Mouse (Mus musculus): ENCODE measurements around the gene Ubc. TPM values are rescaled to one million over a fixed set of nuclear protein-coding genes. Genes with fewer than 3 reads are reported as not detected.
A peak's percentile ranks its signal among the peaks of the same experiment; 100 is the strongest.

Gene Ubc
- total and polyA plus RNA-seq, 2 experiments, result 634 to 990 TPM

DNA sequence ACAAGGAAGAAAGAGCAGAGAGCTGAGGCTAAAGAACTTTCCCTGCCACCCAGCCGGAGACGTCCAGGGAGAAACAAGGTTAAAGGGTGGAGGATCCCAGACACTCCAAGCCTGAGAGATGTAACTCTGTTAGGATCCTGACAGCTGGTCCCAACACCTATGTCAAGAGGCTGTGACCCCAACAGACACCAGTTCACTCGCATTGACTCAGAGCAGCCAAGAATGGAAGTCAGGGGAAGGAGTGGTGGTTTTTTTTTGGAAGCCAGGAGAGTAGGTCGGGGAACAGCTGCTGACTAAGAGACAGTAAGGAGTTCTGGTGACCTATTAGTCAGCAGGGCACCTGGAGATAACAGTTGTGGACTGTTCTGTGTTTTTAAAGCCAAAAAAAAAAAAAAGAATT is 18.0 kb downstream of the Ubc start:
- Histone ChIP-seq H3K79me2 (ENCODE audit: control insufficient read depth, insufficient read depth, low read length) (no peaks in the 10 kb centered on the region), H3K27me3 (ENCODE audit: control insufficient read depth, insufficient read depth, low read length) (no peaks in the 10 kb centered on the region), H3K9ac (ENCODE audit: low read depth, low read length) (no peak overlapping the region), H3K36me3 (ENCODE audit: control insufficient read depth, insufficient read depth, low read length) (no peaks in the 10 kb centered on the region), H3K4me3 (ENCODE audit: insufficient read depth, low read depth, low read length) (no peak overlapping the region), H3K27ac (replicated peaks; ENCODE audit: insufficient read depth, low read depth, low read length) (no peak overlapping the region), H3K4me1 (ENCODE audit: control insufficient read depth, insufficient read depth, low read length) (no peaks in the 10 kb centered on the region)
- DNase-seq (ENCODE audit: extremely low read depth, low read depth, low spot score), result no peak
- TF ChIP-seq CTCF (IDR thresholded peaks at IDR 0.05; ENCODE audit: low read depth, low read length) (no peak), POLR2A (IDR thresholded peaks at IDR 0.05; ENCODE audit: extremely low read depth, insufficient read depth, low read length) (no peak)
- 78% methylated on average over 4 of the region's 4 CpGs for WGBS

DNA sequence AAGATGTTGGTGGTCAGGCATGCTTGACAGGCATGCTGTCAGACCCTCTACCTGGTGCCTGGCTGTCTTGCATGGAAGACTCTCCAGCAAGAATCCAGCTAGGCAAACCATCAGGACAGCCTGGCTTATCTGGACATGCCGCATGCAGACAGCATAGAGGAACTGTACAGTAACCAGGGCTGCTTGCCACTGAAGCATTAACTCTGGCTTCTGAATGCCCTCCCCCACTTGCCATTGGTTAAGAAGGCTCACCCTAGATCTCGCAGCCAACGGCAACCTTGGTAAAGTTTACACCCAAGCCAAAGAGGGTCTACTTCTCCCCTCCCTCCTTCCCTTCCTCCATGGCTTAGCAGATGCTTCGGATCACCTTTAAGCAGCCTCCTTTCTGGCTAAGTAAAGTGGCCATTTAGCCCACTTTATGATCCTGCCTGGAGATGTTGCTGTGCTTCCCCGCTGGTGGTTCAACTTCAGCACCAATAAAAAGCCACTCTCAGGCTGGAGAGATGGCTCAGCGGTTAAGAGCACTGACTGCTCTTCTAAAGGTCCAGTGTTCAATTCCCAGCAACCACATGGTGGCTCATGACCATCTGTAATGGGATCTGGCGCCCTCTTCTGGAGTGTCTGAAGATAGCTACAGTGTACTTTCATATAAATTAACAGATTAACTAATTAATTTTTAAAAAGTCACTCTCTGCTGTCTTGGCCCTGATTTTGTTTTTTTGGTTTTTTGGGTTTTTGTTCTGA is 18.9 kb downstream of the Ubc start:
- 85% methylated on average over 7 of the region's 7 CpGs for WGBS
- H3K4me1 ChIP-seq (ENCODE audit: control insufficient read depth, insufficient read depth, low read length), result no peaks in the 10 kb centered on the region
- no peak overlapping the region for H3K9ac ChIP-seq (ENCODE audit: low read depth, low read length)
- H3K27ac ChIP-seq (replicated peaks; ENCODE audit: insufficient read depth, low read depth, low read length), result no peak overlapping the region
- H3K79me2 ChIP-seq (ENCODE audit: control insufficient read depth, insufficient read depth, low read length), result no peaks in the 10 kb centered on the region
- H3K27me3 ChIP-seq (ENCODE audit: control insufficient read depth, insufficient read depth, low read length), result no peaks in the 10 kb centered on the region
- no peak for DNase-seq (ENCODE audit: extremely low read depth, low read depth, low spot score)
- no peak overlapping the region for H3K4me3 ChIP-seq (ENCODE audit: insufficient read depth, low read depth, low read length)
- no peaks in the 10 kb centered on the region for H3K36me3 ChIP-seq (ENCODE audit: control insufficient read depth, insufficient read depth, low read length)
- TF ChIP-seq POLR2A (IDR thresholded peaks at IDR 0.05; ENCODE audit: extremely low read depth, insufficient read depth, low read length), result no peak
- peak; percentile 12; the same call in 1 of the 2 replicates for TF ChIP-seq CTCF (IDR thresholded peaks at IDR 0.05; ENCODE audit: low read depth, low read length)

DNA sequence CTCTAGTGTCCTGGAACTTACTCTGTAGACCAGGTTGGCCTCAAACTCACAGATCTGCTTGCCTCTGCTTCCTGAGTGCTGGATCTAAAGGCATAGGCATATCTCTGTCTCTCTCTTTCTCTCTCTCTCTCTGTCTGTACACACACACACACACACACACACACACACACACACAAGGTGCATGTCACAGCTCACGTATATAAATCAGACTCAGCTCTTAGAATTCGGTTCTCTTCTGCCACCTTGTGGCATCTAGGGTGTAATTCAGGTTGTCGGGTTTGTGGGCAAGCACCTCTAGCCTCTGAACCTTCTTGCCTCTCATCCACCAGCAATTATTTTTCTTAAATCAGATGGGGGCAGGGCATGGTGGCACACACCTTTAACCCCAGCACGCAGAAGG is 21.4 kb downstream of the Ubc start:
- TF ChIP-seq POLR2A (IDR thresholded peaks at IDR 0.05; ENCODE audit: extremely low read depth, insufficient read depth, low read length) (no peak), CTCF (IDR thresholded peaks at IDR 0.05; ENCODE audit: low read depth, low read length) (peak; percentile 55; the same call in 1 of the 2 replicates)
- Histone ChIP-seq H3K27ac (replicated peaks; ENCODE audit: insufficient read depth, low read depth, low read length) (no peak overlapping the region), H3K79me2 (ENCODE audit: control insufficient read depth, insufficient read depth, low read length) (no peaks in the 10 kb centered on the region), H3K36me3 (ENCODE audit: control insufficient read depth, insufficient read depth, low read length) (no peaks in the 10 kb centered on the region), H3K9ac (ENCODE audit: low read depth, low read length) (no peak overlapping the region), H3K27me3 (ENCODE audit: control insufficient read depth, insufficient read depth, low read length) (no peaks in the 10 kb centered on the region), H3K4me1 (ENCODE audit: control insufficient read depth, insufficient read depth, low read length) (no peaks in the 10 kb centered on the region), H3K4me3 (ENCODE audit: insufficient read depth, low read depth, low read length) (no peak overlapping the region)
- 2% methylated on average over 4 of the region's 4 CpGs for WGBS
- DNase-seq (ENCODE audit: extremely low read depth, low read depth, low spot score), result peak; percentile 65

DNA sequence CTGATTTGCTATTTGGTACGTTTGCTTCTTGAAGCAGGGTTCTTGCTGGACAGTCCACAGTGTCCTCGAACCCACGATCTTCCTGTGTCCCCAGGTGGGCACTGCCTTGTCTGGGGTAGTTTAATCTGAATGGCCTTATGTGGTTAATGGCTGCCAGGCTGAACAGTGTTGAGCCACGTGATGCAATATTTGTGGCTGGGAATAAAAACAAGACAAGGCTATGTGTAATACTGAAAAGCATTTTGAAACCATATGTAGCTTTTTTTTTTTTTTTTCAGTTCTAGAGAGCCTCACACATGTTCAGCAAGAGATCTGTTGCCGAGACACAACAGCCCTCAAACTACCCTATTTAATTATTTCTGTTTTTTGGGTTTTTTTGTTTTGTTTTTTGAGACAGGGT is 21.8 kb downstream of the Ubc start:
- TF ChIP-seq CTCF (IDR thresholded peaks at IDR 0.05; ENCODE audit: low read depth, low read length) (no peak), POLR2A (IDR thresholded peaks at IDR 0.05; ENCODE audit: extremely low read depth, insufficient read depth, low read length) (no peak)
- H3K4me3 ChIP-seq (ENCODE audit: insufficient read depth, low read depth, low read length), result no peak overlapping the region
- DNase-seq (ENCODE audit: extremely low read depth, low read depth, low spot score), result no peak
- no peaks in the 10 kb centered on the region for H3K27me3 ChIP-seq (ENCODE audit: control insufficient read depth, insufficient read depth, low read length)
- 62% methylated on average over 5 of the region's 5 CpGs for WGBS
- no peak overlapping the region for H3K9ac ChIP-seq (ENCODE audit: low read depth, low read length)
- no peaks in the 10 kb centered on the region for H3K36me3 ChIP-seq (ENCODE audit: control insufficient read depth, insufficient read depth, low read length)
- no peak overlapping the region for H3K27ac ChIP-seq (replicated peaks; ENCODE audit: insufficient read depth, low read depth, low read length)
- H3K4me1 ChIP-seq (ENCODE audit: control insufficient read depth, insufficient read depth, low read length), result no peaks in the 10 kb centered on the region
- no peaks in the 10 kb centered on the region for H3K79me2 ChIP-seq (ENCODE audit: control insufficient read depth, insufficient read depth, low read length)

DNA sequence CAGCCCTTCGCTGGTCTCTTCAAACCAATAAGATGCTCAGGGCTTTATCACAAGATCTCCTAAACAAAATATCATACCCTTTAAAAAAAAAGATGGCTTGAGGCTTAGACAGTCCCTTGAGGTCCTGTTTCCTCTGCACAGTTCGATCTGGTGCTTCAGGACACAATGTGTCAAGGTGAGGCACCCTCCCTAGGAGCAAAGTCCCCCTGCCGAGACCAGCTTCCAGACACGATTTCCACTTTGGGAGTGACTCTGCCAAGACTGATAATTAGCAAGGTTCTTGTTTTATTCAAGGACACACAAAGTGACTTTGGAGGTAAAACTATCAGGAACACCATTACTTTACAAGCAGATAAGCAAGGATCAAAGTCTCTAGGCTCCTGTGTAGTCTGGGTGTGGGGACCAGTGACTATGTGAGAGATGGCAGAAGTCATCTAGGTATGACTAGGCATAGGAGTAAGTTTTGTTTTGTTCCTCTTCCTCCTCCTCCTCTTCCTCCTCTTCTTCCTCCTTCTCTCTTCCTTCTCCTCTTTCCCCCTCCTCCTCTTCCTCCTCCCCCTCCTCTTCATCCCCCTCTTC is 25.1 kb downstream of the Ubc start:
- 64% methylated on average over 4 of the region's 4 CpGs for WGBS
- H3K27ac ChIP-seq (replicated peaks; ENCODE audit: insufficient read depth, low read depth, low read length), result no peak overlapping the region
- H3K9ac ChIP-seq (ENCODE audit: low read depth, low read length), result no peak overlapping the region
- H3K4me1 ChIP-seq (ENCODE audit: control insufficient read depth, insufficient read depth, low read length), result 0 out of 2 replicates have a peak, but pooled peaks cover 1% of the 10 kb centered on the region
- TF ChIP-seq POLR2A (IDR thresholded peaks at IDR 0.05; ENCODE audit: extremely low read depth, insufficient read depth, low read length) (no peak), CTCF (IDR thresholded peaks at IDR 0.05; ENCODE audit: low read depth, low read length) (no peak)
- no peaks in the 10 kb centered on the region for H3K79me2 ChIP-seq (ENCODE audit: control insufficient read depth, insufficient read depth, low read length)
- DNase-seq (ENCODE audit: extremely low read depth, low read depth, low spot score), result no peak
- H3K27me3 ChIP-seq (ENCODE audit: control insufficient read depth, insufficient read depth, low read length), result no peaks in the 10 kb centered on the region
- H3K36me3 ChIP-seq (ENCODE audit: control insufficient read depth, insufficient read depth, low read length), result no peaks in the 10 kb centered on the region
- no peak overlapping the region for H3K4me3 ChIP-seq (ENCODE audit: insufficient read depth, low read depth, low read length)

DNA sequence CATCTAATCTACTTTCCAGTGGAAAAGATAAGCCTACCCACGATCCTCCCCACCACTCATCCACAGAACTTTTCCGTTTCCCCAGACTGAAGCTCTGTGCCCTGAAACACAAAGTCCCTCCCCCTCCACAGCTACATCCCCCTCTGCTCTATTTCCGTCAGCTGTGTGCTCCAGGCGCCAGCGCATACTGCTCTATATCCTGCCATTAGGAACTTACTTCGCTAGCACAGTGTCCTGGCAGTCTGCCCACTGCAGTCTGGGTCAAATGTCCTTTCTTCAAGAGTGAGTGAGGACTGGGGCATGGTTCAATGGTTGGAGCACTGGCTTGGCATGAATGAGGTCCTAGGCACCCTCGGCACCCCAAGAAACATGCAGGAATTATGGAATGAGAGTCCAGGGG is 26.1 kb downstream of the Ubc start:
- Histone ChIP-seq H3K27ac (replicated peaks; ENCODE audit: insufficient read depth, low read depth, low read length) (no peak overlapping the region), H3K27me3 (ENCODE audit: control insufficient read depth, insufficient read depth, low read length) (no peaks in the 10 kb centered on the region), H3K9ac (ENCODE audit: low read depth, low read length) (no peak overlapping the region), H3K79me2 (ENCODE audit: control insufficient read depth, insufficient read depth, low read length) (no peaks in the 10 kb centered on the region), H3K4me1 (ENCODE audit: control insufficient read depth, insufficient read depth, low read length) (0 out of 2 replicates have a peak, but pooled peaks cover 1% of the 10 kb centered on the region), H3K36me3 (ENCODE audit: control insufficient read depth, insufficient read depth, low read length) (no peaks in the 10 kb centered on the region), H3K4me3 (ENCODE audit: insufficient read depth, low read depth, low read length) (no peak overlapping the region)
- TF ChIP-seq CTCF (IDR thresholded peaks at IDR 0.05; ENCODE audit: low read depth, low read length) (no peak), POLR2A (IDR thresholded peaks at IDR 0.05; ENCODE audit: extremely low read depth, insufficient read depth, low read length) (no peak)
- WGBS, result 80% methylated on average over 7 of the region's 7 CpGs
- DNase-seq (ENCODE audit: extremely low read depth, low read depth, low spot score), result peak; percentile 42

All from liver, adult 2 months (tissue).